Mouse (Mus musculus): ENCODE measurements around the gene Lman1l.

Lman1l gene

DNA sequence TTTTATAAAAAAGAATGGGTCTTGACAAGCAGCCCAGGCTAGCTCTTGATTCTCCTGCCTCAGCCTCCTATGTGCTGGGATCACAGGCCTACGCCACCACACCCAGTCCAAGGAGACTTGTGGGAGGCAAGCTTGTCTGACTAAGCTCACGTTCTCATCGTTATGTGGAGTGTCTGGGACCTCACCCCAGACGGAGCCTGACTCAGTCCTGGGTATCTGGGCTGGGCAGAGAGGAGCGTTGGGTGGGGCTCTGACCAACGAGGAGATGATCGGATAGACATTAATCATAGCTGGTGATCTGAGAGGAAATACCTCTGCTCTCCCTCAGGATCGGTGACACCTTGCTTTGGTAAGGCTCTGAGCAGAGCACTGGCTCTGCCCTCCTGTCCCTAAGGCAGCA, 1.7 kb downstream of the Lman1l start:
- no peak for DNase-seq (ENCODE audit: low spot score)

GRCm38 (mm10) chr9:57617556-57618169, 2.9 kb downstream of the Lman1l start:
- DNase-seq (ENCODE audit: low spot score) = no peak

GRCm38 (mm10) chr9:57614786-57615185, 5.8 kb downstream of the Lman1l start:
- no peak for DNase-seq (ENCODE audit: low spot score)

DNA sequence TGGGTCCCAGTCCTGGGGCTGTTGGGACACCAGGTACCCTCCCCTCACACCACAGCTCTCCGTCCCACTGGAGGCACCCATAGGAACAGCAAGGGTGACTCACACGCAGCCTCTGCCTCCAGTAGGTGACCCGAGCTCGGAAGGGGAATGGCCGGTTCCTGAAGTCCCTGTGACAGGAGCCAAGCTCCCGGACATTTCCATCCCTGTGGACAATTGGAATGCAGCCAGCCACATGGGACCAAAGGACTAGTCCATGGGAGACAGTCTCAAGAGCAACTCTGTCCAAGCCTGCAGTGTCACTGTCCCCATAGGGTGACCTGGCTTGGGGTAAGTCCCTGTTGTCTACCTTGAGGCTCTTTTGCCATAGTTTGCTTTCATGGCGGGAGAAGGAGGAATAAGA, 6.6 kb downstream of the Lman1l start:
- DNase-seq (ENCODE audit: low spot score) = no peak

DNA sequence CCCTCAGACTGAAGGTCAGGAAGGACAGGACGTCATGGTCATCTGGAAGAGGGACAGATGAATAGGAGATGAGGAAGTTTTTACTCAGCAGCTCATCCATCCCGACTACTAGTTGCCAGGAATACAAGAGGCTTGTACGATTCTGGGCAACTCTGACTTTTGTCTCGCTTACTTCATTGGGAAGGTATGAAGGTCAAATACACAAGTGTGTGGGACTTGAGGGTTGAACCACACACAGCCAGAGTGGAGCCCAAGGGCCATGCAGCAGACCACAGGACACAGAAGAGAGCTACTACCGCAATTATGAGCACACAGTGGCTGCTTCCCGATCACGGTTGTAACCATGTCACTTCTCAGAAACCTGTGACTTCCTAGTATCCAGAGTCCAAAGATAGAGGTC, 8.0 kb downstream of the Lman1l start:
- no peak for DNase-seq (ENCODE audit: low spot score)

GRCm38 (mm10) chr9:57610359-57610826, 10.2 kb downstream of the Lman1l start:
- no peak for DNase-seq (ENCODE audit: low spot score)

DNA sequence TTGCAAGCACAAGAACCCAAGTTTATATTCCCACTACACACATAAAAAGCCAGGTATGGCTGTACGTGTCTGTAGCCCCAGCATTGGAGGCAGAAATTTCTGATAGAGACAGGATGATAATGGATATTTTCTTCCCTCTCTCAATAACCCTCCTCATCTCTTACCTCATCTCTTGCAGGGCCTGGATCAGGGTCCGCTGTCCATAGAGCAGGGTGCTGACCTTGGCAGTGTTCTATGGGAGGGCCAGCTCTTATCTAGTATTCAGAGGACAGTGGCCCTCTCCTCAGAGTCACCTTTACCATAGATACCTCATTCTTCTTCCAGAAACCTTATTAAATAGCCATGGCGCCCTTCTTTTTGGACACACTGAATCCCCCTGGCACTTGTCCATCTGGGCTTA, 10.8 kb downstream of the Lman1l start:
- DNase-seq (ENCODE audit: low spot score) = no peak

- DNase-seq (ENCODE audit: low spot score) = peak; percentile 52
Observed at GRCm38 (mm10) chr9:57606139-57606851, 14.3 kb downstream of the Lman1l start, which contains the start of gene Cplx3. TSS of gene Cplx3 (minus strand) at chr9:57606281.

- DNase-seq (ENCODE audit: low spot score) = no peak
Observed at GRCm38 (mm10) chr9:57605503-57605902, 15.1 kb downstream of the Lman1l start.

GRCm38 (mm10) chr9:57604875-57605274, 15.7 kb downstream of the Lman1l start:
- no peak for DNase-seq (ENCODE audit: low spot score)

DNA sequence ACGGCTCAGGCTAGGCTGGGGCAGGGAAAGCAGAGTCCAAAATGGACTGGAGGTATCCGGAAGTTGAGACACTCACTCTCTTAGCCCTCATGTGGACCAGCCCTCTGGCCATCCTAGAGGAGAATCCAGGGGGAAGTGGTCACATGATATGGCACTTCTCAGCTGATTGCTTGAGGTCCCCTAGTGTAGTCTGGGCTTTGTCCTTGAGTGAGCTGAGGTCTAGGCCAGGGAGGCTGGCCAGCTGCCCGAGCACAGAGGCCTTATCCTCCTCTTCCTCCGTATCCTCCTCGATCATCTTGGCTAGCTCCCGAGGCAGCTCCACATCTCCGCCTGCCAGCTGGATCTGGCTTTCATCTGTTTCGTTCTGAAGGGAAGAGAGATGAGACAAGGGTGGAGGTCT, 18.5 kb downstream of the Lman1l start:
- no peak for DNase-seq (ENCODE audit: low spot score)

DNA sequence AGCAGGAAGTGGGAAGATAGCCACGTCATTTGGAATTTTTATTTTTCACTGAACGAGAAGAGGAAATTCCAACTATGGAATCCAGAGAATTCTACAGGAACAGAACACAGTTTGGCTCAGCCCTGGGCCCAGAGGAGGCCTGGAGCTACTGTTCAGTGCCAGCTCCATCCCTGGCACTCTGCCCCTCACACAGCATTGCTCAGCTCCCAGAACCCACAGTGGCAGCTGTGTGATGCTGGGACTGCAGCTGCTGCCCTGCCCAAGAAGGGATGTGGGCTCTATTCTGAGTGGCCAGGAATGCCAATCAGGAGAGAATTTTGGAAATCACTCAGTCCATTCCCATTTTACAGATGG, 19.2 kb downstream of the Lman1l start:
- no peak for DNase-seq (ENCODE audit: low spot score)

DNA sequence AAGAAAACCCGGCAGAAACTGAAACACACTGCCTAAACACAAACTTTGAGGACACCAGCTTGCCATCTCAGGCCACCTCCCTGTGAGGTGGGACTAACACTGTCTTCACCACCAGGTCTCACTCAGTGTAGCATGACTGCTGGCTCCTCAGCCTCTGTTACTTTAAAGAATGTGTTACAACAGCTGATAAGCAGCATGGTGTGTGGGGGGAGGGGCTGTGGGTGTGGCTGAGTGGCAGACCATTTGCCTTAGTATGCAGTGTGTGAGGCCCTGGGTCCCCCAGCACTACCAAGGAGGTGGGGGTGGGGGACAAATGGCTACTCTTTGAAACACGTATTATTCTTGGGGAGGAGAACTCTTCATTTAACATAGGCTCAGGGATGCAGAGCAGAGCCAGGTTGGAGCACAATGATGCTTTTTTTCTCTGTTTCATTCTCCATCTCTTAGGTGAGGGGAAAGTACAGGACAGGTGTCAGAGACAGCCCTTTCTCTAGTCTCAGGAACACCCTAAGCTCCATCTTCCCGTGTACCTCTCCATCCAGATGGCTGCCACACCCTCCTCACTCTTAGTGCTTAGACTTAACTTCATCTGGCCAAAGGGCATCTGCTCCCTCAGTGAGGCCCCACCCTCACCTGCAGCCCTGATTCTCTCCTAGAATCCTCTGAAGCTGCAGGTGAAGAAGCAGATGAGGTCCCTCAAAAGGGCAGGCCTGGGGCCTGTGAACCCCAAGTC, 19.8 kb downstream of the Lman1l start:
- DNase-seq (ENCODE audit: low spot score) = no peak

GRCm38 (mm10) chr9:57598851-57599563, 21.6 kb downstream of the Lman1l start:
- DNase-seq (ENCODE audit: low spot score) = no peak

GRCm38 (mm10) chr9:57597929-57598382, 22.6 kb downstream of the Lman1l start:
- no peak for DNase-seq (ENCODE audit: low spot score)

GRCm38 (mm10) chr9:57597265-57597664, 23.3 kb downstream of the Lman1l start:
- no peak for DNase-seq (ENCODE audit: low spot score)

DNA sequence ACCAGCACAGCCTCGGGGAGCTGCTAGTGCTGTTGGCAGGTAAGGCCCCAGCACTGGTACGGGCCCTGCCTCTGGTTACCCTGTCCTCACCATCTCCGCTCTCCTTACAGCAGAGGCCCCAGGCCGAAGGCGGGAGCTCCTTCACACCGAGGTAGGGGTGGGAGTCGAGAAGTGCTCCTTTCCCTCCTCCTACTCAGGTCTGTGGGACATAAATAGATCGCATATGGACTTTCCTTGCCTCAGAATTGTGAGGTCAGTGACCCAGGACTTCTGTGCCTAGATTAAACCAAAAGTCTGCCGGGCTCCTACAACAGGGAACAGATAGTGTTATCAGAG, 26.4 kb downstream of the Lman1l start:
- DNase-seq (ENCODE audit: low spot score) = no peak

- peak; percentile 22 for DNase-seq (ENCODE audit: low spot score)
Observed at GRCm38 (mm10) chr9:57593454-57594173, 27.0 kb downstream of the Lman1l start.

DNA sequence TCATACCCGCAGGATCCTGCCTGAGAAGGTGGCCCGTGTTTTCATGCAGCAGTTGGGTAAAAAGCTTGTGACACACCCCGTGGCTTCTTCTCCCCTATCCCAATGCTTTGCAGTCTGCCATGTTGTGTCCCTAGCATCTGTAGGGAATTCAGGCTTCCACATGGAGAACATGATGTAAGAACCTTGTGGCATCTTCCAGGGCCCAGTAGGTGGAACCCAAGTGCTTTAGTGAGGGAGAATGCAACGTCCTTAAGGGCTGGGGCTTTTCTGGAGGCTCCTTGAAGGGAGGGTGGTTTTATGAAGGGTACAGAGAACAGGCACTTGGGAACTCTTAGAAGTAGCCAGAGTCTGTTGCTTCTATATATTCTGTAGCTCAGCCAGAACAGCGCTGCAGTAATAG, 29.8 kb downstream of the Lman1l start:
- DNase-seq (ENCODE audit: low spot score) = no peak

DNA sequence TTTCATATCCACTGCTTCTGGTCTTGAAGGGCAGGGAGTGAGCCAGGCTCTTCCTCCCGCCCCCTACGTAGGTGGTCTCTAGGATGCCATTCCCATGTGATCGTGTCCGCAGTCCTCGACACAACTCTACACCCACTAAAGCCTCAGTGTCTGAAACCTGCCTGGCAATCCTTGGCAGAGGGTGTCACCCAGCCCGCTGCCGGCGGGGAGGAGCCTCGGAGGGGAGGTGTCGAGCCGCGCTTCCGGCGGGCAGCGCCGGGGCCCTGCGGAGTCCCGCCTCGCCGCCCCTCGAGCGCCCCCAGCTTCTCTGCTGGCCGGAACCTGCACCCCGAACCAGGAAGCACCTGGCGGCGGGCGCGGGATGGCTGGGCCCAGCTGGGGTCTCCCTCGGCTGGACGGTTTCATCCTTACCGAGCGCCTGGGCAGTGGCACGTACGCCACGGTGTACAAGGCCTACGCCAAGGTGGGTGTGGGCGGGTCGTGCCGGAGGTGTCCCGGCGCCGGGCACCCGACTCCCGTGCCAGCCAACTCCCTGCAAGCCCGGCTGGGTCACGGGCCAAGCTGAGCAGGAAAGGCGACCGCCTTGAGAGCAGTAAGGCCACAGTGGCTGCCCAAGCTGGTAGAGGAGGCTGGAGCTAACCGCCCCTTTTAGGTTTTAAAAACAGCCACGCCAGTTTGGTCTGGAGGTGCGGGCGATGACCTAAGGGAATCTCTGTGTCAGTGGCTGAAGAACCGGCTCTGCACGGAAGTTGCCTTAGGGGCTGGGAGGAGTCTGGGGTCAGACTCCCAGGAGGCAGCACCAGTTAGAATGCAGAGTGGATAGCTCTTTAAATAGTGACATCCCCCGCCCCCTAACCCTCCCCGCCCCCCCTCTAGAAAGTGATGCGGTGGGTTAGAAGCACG, 31.1 kb downstream of the Lman1l start, which contains the start of gene Ulk3:
Gene Ulk3, plus strand, starts transcription at position 229 of the 903 bp plus-strand sequence.
- DNase-seq (ENCODE audit: low spot score) = peak; percentile 84

DNA sequence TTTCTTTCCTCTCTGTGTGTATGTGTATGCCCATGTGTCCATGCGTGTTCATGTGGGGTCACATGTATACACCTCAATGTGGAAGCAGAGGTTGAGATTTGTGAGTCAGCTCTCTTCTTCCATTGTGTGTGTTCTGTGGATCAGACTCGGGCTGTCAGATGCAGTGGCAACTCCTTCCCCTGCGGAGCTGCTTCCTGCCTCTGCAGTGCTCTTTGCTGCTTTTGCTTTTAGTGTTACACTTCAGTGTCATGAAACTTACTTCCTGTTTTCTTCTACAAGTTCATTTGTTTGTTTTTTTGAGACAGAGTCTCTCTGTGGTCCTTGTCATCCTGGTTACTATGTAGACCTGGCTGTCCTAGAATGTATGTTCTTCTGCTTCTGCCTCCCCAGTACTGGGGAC, 35.6 kb downstream of the Lman1l start:
- DNase-seq (ENCODE audit: low spot score) = no peak
